Mouse (Mus musculus): ENCODE data around the gene Mapk1ip1.

- TF ChIP-seq MAFK (IDR thresholded peaks at IDR 0.05; ENCODE audit: insufficient read depth, low read depth, low read length), result no peak
- peak; percentile 67; the same call in 1 of the 2 replicates for TF ChIP-seq ZC3H11A (IDR thresholded peaks at IDR 0.05; ENCODE audit: borderline replicate concordance, low read depth, low read length)
- TF ChIP-seq HCFC1 (IDR thresholded peaks at IDR 0.05; ENCODE audit: borderline replicate concordance, insufficient read depth, low read length), result no peak
Observed at GRCm38 (mm10) chr7:138827812-138828211, 18.3 kb downstream of the Mapk1ip1 start.
